ENCODE assay signal across 10 mouse cellular contexts in genomic region chr11:109419961-109420566, GRCm38 (mm10). TPM values are rescaled to one million over a fixed set of nuclear protein-coding genes. Genes with fewer than 3 reads are reported as not detected.
DNase-seq lines count a peak whose midpoint lies in the region; ATAC-seq and TF ChIP-seq lines count a peak whose summit lies in the region.
"Had no signal": no experiment of that assay in that cellular context is flagged by ENCODE, and none has a peak within 500 bp of the region (broad histone marks: within the 10 kb centered on the region; RNA-seq: fewer than 3 reads in every experiment).

No protein-coding gene starts in this region.

- H3K36me3 ChIP-seq in E14TG2a.4 (ENCODE audit: insufficient read depth, low read length): no peaks in the 10 kb centered on the region
- H3K36me3 ChIP-seq in liver, embryonic 12.5 days: no peaks in the 10 kb centered on the region

- peak overlapping the region; percentile 45; the same call in 1 of the 2 replicates for H3K4me3 ChIP-seq in E14TG2a.4 (replicated peaks; ENCODE audit: low read length)
- peak overlapping the region; percentile 2; the same call in 1 of the 2 replicates for H3K4me3 ChIP-seq in liver, embryonic 12.5 days

- DNase-seq in heart, adult 11 months: peak; percentile 92
- DNase-seq in heart, adult 9 months (ENCODE audit: low spot score in 2 of 2): no peak
- peak; percentile 58 for DNase-seq in spleen, adult 12 weeks (ENCODE audit: low spot score)
- DNase-seq in embryo, embryonic 10 days (ENCODE audit: low spot score): no peak
- no peak for DNase-seq in urinary bladder, postnatal 25 days (ENCODE audit: low spot score)
- DNase-seq in yolk sac, embryonic 10.5 days (ENCODE audit: low spot score): no peak

- no peak for TF ChIP-seq CTCF in E14TG2a.4 (conservative IDR thresholded peaks at IDR 0.05; ENCODE audit: low read length)

- H3K4me1 ChIP-seq in E14TG2a.4 (replicated peaks; ENCODE audit: low read depth, low read length): peaks cover 17% of the 10 kb centered on the region
- peaks cover 34% of the 10 kb centered on the region for H3K4me1 ChIP-seq in liver, embryonic 12.5 days

- H3K9me3 ChIP-seq in E14TG2a.4 (ENCODE audit: low read length): peaks cover 6% of the 10 kb centered on the region
- 0 out of 2 replicates have a peak, but pooled peaks cover 5% of the 10 kb centered on the region for H3K9me3 ChIP-seq in liver, embryonic 12.5 days (replicated peaks)

- ATAC-seq in liver, embryonic 12.5 days: no peak

- H3K27me3 ChIP-seq in E14TG2a.4 (ENCODE audit: insufficient read depth, low read length): no peaks in the 10 kb centered on the region
- H3K27me3 ChIP-seq in liver, embryonic 12.5 days (replicated peaks): no peaks in the 10 kb centered on the region

- H3K9ac ChIP-seq in liver, embryonic 12.5 days: no peak overlapping the region; the same call in 1 of the 2 replicates

- no peak overlapping the region for H3K27ac ChIP-seq in liver, embryonic 12.5 days

- H3K4me2 ChIP-seq in liver, embryonic 12.5 days: peak overlapping the region; percentile 37

- WGBS in liver, embryonic 12.5 days (ENCODE audit: insufficient replicate concordance): 30% methylated on average over 16 of the region's 16 CpGs

RNA-seq across cellular contexts. Expression of gene Amz2, which starts 5.7 kb away (rescaled TPM):
- polyA plus RNA-seq in liver, embryonic 12.5 days (2016; fragmentation: Nextera tagmentation; extraction: Ambion mirVana): 15.6 and 17.8 TPM in 2 replicates

RNA-seq across cellular contexts. Expression of gene 9930022D16Rik, which starts 6.3 kb away (rescaled TPM):
- polyA plus RNA-seq in liver, embryonic 12.5 days (2016; fragmentation: Nextera tagmentation; extraction: Ambion mirVana): not detected in 2 replicates
- polyA plus RNA-seq: C2C12; intestine, embryonic 14.5 days had no signal

RNA-seq across cellular contexts. Expression of gene Arsg, which starts 53.1 kb away (rescaled TPM):
- polyA plus RNA-seq in liver, embryonic 12.5 days (2016; fragmentation: Nextera tagmentation; extraction: Ambion mirVana): 2.9 and 3.7 TPM in 2 replicates

RNA-seq across cellular contexts. Expression of gene Slc16a6, which starts 53.3 kb away (rescaled TPM):
- polyA plus RNA-seq in liver, embryonic 12.5 days (2016; fragmentation: Nextera tagmentation; extraction: Ambion mirVana): 51.5 and 53.7 TPM in 2 replicates

RNA-seq across cellular contexts. Expression of gene Gna13, which starts 57.4 kb away (rescaled TPM):
- polyA plus RNA-seq in liver, embryonic 12.5 days (2016; fragmentation: Nextera tagmentation; extraction: Ambion mirVana): 18.0 and 19.4 TPM in 2 replicates

Comparison
In these comparisons a context has a peak if more than half of its experiments do, and no peak if none do; other contexts are left out.
1. DNase-seq: peak in heart, adult 11 months (single experiment) and spleen, adult 12 weeks (single experiment); none in heart, adult 9 months (0 of 2), embryo, embryonic 10 days (single experiment), urinary bladder, postnatal 25 days (single experiment) and yolk sac, embryonic 10.5 days (single experiment).